Mouse (Mus musculus) adrenal gland, postnatal 4 days (tissue): Measurements from ENCODE around the gene Myom1. TPM values are rescaled to one million over a fixed set of nuclear protein-coding genes. Genes with fewer than 3 reads are reported as not detected.

Source experiments
- DNase-seq, 2 experiments: peaks; one replicate each; pipeline ENCODE4 v3.0.0; 2021 to 2022; ENCODE audit warnings: low spot score in 2 of 2, mixed read lengths in 2 of 2
- total RNA-seq, 2 experiments: library from RNA; stranded (reverse); gene quantifications; 2 replicates each; pipeline ENCODE4 v1.2.3; 2021

The Myom1 gene
- total RNA-seq, 2 experiments from 2014 or later = 16.5 to 34.7 TPM

DNA sequence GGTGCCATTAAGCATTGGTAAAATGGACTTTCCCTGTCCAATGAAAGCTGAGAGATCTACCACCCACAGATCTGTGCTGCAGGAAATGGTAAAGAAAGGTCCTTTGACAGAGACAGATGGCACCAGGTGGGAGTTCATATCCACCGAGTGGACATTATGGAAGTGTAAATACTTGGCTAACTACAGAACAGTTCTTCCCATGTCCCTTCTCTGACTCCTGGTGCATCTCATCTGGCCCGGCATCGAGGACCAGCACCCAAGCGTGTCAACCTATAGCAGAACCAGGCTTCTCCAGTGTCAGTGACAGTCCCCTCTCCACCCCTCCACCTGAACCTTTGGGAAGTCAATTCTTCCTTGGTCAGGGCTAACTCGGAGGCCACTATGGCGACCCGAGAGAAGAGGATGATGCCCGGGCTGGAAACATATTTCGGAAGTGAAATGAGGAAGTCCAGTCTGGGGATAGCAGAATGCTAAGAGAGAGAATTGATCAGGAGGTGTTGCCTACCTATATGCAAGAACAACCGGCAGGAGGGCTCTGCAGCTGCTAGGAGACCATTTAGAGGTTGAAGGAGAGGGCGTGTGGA, 130.5 kb downstream of the Myom1 start:
- DNase-seq = no peak

DNA sequence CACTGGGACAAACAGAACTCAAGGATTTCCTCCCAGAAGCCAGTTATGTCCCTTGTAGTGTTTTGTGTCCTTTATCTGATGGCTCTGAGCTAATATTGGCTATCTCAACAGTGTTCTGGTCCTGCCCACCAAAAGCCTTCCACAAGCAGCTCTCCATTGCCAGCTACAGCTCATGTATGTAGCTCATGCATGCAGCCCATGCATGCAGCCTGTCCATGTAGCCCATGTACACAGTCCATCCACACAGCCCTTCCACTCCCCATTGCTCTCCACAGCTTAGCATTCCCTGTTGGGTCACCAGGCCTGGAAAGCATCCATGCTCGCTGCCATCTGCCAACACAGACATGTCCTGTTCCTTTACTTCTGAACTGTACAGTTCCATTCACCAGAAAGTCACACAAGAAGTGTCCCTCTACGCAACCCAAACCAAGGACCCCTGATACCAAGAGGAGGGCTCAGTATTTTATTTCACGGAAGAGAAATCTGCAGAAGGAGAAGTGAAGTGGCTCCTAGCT, 132.1 kb downstream of the Myom1 start:
- no peak for DNase-seq

DNA sequence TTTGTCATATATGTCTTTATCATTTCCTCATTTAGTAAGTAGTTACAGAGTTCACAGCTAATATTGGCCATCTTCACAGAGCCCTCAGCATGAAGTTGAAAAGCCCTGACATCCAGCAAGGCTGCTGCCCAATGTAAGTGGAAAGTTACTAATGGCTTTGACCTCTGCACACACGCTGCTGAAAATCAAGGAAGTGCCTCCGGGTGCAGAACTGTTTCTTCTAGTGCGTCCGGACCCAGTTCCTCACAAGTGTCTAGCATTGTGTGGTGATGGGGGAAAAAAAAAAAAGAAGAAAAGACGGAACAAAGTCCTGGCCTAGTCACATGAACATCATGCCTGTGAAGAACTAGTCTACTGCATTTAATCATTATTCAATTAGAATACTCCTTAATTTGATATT, 132.7 kb downstream of the Myom1 start:
- no peak for DNase-seq

DNA sequence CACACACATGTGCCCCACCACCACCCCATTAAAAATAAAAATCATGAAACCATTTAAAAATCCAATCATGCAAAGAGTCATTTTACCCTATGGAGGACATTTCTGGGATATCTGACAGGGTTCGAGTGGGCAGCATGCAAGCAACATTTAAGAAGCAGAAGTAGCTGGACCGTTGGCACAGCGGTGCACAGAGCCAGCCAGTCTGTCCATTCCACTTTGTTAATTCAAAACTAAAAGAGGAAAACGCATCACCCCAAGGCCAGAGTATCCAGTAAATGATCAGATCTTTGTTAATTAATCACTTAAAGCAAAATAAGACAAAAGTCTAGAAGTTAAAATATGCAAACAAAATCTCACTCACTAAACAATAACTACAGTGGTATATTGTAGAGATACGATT, 133.4 kb downstream of the Myom1 start:
- DNase-seq = no peak

DNA sequence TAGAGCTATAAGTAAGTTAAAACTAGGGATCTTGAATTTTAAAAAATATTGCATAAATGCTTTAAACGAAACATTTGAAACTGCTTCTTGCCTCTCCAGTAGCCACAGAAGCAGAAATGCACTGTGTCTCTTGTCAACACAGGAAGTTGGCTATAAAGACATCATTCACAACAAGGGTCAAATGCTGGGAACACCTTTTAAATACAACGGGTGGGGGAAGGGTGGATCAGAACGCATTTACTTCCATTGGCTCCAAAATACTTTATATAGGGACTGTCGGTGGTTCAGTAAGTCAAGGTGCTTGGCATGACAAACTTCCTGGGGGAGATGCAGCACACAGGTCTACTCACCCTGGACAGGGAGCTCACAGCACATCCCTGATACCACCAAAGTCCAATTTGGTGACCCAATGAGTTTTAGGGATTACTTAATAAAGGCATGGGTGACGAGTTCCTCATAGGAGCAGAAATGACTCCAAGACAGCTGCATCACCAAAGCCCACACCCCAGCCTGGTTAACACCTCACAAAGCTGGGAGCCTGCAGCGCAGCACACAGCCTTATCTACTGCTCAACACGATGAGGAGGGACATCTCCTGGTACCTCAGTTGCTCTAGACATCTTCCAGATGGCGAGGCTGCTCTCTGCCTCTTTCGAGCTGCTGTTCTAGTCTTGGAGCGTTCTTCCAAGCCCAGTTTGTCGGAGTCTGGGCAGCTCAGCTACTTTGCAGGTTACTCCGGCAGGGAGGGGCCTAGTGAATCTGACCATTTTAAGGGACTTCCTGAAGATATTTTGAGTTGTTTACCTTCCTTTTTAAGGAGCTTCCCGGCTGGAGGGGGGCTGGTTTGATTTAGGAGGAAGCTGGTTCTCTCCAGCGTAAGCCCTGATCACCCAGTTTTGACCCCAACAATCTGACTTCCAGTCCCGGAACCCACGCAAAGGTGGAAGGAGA, 134.2 kb downstream of the Myom1 start:
- no peak for DNase-seq

DNA sequence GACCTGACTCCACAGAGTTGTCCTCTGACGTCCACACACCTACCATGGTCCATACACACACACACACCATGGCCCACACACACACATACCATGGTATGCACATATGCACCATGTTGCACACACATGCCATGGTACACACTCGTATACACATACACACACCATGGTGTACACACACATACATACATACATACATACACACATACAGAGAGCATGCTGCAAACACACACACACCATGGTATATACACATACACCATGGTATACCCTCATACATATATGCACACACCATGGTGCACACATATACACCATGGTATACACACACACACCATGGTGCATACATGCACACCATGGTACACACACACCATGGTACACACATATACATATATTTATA, 134.9 kb downstream of the Myom1 start:
- no peak for DNase-seq

DNA sequence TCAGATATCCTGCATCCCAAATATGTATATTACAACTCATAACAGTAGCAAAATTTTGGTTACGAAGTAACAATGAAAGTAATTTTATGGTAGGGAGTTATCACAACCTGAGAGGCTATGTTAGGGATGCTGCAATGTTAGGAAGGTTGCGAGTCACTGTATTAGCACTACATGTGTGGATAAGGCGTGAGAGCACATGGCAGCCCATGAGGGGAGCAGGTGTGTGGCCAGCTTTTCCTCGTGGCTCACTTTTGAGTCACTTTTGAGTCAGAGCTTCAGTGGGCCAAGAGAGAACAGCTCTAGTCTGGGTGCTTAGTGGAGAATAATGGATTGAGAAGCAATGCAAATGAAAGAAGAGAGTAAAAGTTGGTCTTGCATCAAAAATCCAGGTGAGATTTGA, 139.6 kb downstream of the Myom1 start:
- no peak for DNase-seq

DNA sequence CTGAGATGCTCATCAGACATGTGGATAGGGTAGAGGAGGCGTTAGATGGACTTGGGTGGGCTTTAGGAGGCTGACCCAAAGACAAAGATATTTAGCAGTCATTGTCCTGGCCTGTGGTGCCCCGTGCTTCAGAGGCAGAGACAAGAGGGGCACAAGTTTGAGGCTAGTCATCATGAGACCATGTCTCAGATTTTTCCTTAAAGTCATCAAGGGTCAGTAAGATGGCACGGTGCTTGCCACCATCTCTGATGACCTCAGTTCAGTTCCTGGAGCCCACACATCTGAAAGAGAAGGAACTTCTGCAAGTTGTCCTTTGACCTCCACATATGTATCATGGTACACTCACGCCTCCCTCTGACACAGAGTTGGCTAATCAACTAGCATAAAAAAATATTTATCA, 140.7 kb downstream of the Myom1 start:
- DNase-seq = no peak

DNA sequence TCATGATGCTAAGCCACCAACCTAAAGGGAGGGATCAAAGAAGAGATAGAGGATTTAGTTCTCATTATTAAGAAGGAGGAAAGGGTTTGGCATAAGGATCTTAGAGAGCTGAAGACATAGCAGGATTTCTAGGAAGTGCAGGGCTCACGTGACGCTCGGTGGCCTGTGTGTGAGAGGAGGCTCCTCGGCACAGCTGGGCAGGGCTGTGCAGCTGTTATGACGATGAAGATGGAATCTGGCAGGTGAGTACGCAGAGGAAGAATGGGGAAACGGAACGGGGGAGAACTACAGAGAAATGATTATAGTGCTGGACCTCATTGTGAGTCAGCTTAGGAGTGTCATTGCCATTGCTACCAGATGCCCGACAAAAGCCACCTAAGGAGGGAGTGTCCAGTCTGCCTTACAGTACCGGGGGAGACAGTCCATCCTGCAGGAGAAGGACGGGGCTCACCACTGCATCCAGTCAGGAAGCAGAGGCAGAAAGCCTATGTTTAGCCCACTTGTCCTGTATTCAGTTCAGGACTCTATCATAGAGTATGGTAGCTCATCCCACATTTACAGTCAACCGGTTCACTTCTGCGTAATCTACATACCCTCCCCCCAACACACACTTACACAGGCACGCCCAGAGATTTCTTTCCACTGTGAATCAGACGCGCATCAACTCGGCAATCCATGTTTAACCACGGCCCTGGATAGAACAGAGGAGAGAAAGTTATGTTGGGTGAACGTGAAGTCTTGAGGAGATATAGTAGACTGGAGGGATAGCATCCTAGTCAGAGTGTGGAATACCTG, 142.1 kb downstream of the Myom1 start:
- no peak for DNase-seq

DNA sequence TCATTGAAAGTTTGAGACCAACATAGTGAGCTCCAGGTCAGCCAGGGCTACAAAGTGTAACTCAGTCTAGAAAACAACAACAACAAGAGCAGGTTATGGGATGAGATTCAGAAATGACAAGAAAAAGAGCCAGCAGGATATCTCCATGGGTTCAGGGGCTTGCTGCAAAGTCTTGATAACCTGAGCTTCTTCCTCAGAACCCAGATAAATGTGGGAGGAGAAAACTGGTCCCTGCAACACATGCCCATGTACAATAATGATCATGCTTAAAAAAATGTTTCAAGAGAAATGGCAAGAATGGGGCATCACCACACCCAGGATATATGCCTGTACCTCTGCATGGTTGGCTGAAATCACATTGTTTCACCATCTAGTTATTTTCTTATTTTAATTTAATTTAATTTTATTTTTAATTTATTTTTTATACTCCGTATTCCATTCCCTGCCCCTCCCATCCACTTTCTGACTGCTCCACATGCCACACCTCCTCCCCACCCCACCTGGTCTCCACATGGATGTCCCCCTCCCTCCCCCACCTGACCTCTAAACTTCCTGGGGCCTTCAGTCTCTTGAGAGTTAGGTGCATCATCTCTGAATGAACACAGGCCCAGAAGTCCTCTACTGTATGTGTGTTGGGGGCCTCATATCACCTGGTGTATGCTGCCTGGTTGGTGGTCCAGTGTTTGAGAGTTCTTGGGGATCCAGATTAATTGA, 143.0 kb downstream of the Myom1 start:
- no peak for DNase-seq

DNA sequence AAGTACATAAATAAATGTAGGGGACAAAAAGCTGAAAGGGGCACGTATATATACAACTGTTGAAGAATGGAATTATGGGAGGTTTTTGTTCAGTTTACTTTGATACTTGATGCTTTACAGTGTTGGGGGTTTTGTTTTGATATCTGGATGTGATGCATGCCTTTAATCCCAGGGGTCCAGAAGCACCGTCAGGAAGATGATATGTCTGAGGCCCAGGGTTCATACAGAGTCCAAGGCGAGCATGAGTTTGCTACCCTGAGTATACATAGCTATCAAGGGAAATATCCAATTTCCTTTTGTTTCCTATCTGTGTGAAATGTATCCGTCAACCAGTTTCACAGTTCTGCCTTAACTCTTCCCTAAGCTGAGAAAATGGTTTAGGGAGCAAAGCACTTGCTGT, 150.9 kb downstream of the Myom1 start:
- DNase-seq = no peak

DNA sequence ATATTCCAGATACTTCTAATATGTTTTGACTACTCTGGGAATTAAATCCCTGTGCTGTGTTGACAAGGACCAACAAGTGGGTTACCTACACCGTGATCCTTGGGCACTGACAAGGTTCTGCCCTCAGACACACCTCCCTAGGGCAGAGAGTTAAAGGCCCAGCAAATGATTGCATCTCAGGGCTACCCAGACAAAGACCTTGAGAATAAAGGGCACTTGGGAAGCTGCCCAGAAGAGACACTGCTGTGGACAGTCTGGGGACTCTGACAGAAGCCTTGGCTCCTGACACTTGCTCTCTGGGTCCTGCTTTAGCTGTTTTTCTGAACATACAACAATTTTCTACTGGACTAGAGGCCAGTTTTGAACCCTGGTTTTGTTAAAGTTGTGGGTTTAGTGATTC, 152.8 kb downstream of the Myom1 start:
- peak in 1 of 2 experiments; percentile 35 for DNase-seq

DNA sequence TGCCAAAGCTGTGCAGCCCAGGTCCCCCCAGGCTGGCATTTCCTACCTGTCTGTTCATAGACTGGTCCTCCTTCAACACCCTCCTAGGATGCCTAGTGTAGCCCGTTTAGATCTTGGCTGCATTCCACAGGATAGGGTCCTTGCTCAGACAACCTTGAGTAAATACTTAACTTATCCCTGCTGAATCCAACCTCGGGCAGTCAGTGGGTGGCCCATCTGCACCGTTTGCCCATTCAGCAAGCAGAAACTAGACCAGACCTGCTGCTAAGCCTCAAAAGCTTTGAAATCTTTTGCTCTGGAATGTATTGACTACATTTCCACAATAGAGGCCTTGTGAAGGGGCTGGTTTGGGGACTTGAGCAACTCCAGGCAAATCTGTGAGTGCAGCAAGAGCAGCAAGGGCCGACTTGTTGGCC, 156.7 kb downstream of the Myom1 start:
- DNase-seq = no peak

DNA sequence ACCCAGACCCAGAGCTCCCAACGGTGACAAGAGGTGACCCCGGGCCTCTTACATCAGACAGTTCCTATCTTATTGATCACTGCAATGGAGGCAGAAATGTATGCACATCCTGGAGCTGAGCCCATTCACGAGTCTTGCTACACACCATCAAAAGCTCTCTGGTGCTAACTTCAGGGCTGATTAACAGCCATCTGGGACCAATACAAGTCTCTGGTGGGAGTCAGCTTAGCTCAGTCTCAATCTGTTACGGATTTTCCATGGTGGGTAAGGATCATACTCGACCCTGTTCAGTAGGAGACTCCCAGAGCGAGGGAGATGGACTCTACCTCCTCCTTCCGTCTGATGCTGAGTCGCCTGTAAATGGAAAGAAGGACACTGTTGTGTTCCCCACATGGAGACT, 157.3 kb downstream of the Myom1 start:
- no peak for DNase-seq

DNA sequence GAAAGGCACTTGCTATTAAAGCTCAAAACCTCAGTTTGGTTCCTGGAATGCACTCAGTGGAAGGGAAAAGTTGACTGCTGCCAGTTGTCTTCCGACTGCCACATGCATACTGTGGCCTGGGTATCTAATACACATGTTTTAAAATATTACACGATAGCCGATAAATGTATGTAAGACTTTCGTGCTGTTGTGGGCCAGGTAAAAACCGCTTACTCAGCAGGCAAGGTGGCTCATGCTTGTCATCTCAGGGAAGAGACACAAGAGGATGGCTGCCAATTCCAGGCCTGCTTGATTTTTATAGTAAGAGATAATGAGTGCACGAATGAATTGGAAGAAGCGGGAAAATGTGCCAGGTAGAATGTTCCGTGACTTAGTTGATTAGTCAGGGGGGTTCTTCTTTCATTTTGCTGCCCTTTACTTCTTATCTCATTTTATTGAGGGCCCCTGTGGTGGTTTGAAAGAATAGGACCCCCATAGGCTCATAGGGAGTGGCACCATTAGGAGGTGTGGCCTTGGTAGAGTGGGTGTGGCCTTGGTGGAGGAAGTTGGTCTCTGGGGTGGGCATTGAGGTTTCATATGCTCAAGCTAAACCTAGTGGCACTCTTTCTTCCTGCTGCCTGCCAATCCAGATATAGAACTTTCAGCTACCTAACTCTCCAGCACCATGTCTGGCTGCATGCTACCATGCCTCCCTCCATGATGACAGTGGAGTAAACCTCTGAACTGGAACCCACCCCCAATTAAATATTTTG, 158.0 kb downstream of the Myom1 start:
- DNase-seq = no peak

DNA sequence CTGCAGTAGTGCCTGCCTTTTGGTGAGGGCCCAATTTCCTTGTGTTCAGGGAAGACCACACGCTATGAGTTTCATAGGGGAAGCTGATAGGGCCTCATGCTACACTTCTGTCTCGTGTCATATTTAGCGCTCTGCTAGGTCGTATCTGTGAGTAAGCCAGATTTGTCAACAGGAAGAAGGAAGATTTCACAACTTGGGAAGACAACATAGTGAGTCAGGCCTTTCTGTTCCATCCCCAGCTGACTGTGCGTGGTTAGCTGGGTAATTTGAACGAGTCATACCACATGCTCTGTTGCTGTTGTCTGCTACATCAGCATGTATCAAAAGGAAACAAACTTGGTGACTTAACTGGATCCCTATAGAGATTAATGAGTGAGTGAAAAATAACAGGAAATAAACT, 162.6 kb downstream of the Myom1 start:
- no peak for DNase-seq

DNA sequence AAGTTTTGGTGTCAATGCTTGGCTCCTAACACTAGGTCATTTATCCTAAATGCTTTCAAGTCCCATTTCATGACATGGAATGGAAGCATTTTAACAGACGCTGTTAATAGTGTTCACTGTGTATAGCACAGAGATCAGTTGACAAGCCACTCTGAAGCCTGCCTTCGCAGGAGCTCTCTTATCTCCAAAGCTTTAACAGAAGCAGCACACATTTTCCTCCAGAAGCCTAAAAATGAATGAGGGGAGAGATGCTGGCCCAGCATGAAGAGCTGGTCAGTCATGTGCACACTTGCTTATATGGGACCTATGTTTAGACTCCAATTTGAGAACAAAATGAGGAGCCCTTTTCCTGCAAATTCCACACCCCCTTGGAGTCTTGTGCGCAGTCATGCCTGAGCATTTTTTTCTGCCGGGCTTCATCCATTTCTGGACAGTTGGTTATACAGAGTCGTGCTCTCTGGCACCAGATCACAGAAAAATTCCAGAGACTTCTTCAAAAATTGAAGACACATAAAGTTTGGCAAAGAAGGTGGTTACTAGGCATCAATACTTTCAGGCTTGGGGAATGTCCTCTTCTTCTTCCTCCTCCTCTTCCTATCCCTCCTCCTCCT, 165.9 kb downstream of the Myom1 start:
- DNase-seq = no peak

DNA sequence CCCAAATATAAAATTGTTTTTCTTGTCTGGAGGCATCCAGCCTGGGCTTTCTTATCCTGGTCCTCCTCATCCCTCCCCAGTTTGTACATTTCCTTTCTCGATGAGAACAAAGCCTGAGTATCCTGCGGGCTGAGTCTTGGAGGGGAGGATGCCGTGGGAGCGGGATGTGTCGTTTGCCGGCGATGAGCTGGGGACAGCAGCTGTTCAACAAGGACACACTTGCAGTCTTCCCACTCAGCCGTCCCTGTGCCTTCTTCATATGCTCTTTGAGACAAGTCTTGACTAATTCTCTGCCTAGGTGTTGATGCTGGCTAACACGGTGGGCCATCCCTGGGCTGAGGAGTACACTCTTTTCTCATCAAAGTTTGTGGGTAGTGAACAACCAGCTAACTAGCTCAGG, 166.4 kb downstream of the Myom1 start:
- no peak for DNase-seq

DNA sequence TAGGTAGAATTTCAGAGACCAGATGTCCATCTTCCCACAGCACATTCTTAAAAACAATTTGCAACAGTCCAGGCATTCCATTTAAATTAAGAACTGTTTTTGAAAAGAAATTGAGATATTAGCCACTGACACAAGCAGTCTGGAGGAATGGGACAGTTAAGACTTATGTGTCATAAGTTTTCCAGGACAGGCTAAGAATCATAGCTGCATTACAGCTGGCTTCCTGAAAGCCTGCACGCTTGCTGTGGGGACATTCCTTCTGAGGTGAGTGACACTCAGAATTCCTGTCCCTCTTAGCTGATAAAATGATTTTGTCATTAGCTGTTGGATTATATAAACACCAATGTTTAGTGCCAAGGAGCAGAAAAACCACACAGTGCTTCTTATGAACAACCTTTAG, 167.2 kb downstream of the Myom1 start:
- no peak for DNase-seq

DNA sequence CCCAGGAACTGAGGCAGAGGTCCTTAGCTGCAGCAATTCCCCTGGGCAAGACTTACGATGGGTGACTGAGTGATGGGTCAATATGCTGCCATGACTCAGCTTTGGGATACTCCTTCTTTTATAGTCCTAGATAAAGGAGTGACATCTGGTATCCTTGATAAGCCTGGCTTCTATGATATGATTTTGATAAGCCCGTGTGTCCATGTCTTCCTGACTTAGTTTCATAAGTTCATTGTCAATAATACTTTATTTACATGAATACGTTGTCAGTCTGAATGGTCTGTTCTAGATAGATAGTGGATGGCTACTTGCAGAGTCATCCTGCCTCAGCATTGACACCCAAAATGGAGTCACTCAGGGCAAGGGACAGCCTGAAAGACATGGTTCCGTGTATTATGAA, 168.7 kb downstream of the Myom1 start:
- no peak for DNase-seq
